Mouse (Mus musculus): ENCODE measurements around the gene Gm7980.
"Not testable (repeated sequence)": the region's sequence is repeated elsewhere in the genome, so short reads cannot be mapped to it uniquely, and the experiment has no call there.

Gene Gm7980

GRCm38 (mm10) chr14:41907190-41907589 is at the start of gene Gm7980:
TSS of gene Gm7980 (minus strand) at chr14:41907290.
- DNase-seq (ENCODE audit: low spot score in 2 of 2): not testable (repeated sequence)

- not testable (repeated sequence) for DNase-seq (ENCODE audit: low spot score in 2 of 2)
Observed at GRCm38 (mm10) chr14:41943695-41944094, 36.6 kb upstream of the Gm7980 start, which contains the start of gene 1700024B05Rik. TSS of gene 1700024B05Rik (plus strand) at chr14:41943995.

GRCm38 (mm10) chr14:41924649-41925048 is 17.6 kb upstream of the Gm7980 start, which contains the start of gene 1700049E17Rik1:
TSS of gene 1700049E17Rik1 (plus strand) at chr14:41924949.
- not testable (repeated sequence) for DNase-seq (ENCODE audit: low spot score in 2 of 2)

All from heart, adult 9 months (tissue).